Mouse (Mus musculus) liver, embryonic 14.5 days (tissue): Measurements from ENCODE around the gene March11. TPM values are rescaled to one million over a fixed set of nuclear protein-coding genes. Genes with fewer than 3 reads are reported as not detected.

Experiments
- ATAC-seq: fragments of 200-750 bp; cut with Nextera tagmentation; 2 replicates; pipeline ENCODE4 v1.8.0; 2017; ENCODE audit warnings: moderate number of reproducible peaks, mild to moderate bottlenecking, moderate library complexity; ENCODE audit not compliant: insufficient read depth
- DNase-seq, 3 experiments: peaks; one replicate each; pipeline ENCODE4 v3.0.0-alpha.2; 2012 to 2013; ENCODE audit warnings: low read depth in 3 of 3, low spot score in 3 of 3
- H3K27ac ChIP-seq: fragments of 300-500 bp; sonication (generic); 2 replicates; pipeline ENCODE4 v1.5.1; 2014; ENCODE audit warnings: moderate library complexity, mild to moderate bottlenecking, control low read depth, inconsistent platforms
- H3K27me3 ChIP-seq: fragments of 300-500 bp; sonication (generic); 2 replicates; pipeline ENCODE4 v1.6.1; 2014; ENCODE audit warnings: mild to moderate bottlenecking, low read length, moderate library complexity; ENCODE audit not compliant: control insufficient read depth, insufficient read depth
- H3K36me3 ChIP-seq: fragments of 300-500 bp; sonication (generic); replicated peaks from 2 replicates; pipeline ENCODE4 v1.6.1; 2014; ENCODE audit warnings: low read depth; ENCODE audit not compliant: control insufficient read depth, insufficient read depth
- H3K4me1 ChIP-seq, 2 experiments: fragments of 200-500 bp in 1 of 2; fragments of 300-500 bp in 1 of 2; sonication (generic) in 1 of 2; replicated peaks; 2 replicates each; pipeline ENCODE4 v1.6.1; 2012 to 2014; ENCODE audit warnings: antibody characterized with exemption in 1 of 2, inconsistent platforms in 1 of 2, low read length in 1 of 2; ENCODE audit not compliant: control insufficient read depth in 2 of 2, insufficient read depth in 2 of 2
- H3K4me2 ChIP-seq: fragments of 300-500 bp; sonication (generic); 2 replicates; pipeline ENCODE4 v1.6.1; 2014; ENCODE audit warnings: low read depth, mild to moderate bottlenecking, control low read depth, moderate library complexity
- H3K4me3 ChIP-seq, 2 experiments: fragments of 200-500 bp in 1 of 2; fragments of 300-500 bp in 1 of 2; sonication (generic) in 1 of 2; 2 replicates each; pipeline ENCODE4 v1.5.1; 2012 to 2014; ENCODE audit warnings: low read depth in 2 of 2, low read length in 2 of 2, mild to moderate bottlenecking in 2 of 2, control low read depth in 1 of 2, inconsistent platforms in 1 of 2, moderate library complexity in 1 of 2; ENCODE audit not compliant: insufficient read depth in 1 of 2
- H3K9ac ChIP-seq: fragments of 300-500 bp; sonication (generic); replicated peaks from 2 replicates; pipeline ENCODE4 v1.6.1; 2014; ENCODE audit warnings: mild to moderate bottlenecking, control low read depth, moderate library complexity
- H3K9me3 ChIP-seq: fragments of 300-500 bp; sonication (generic); 2 replicates; pipeline ENCODE4 v1.6.1; 2016; ENCODE audit warnings: low read length, mixed read lengths; ENCODE audit not compliant: control insufficient read depth
- CTCF ChIP-seq: IDR thresholded peaks from 2 replicates; pipeline ENCODE4 v1.5.1; 2016; ENCODE audit warnings: antibody characterized with exemption, low read depth, control low read depth
- EP300 ChIP-seq: IDR thresholded peaks from 2 replicates; pipeline ENCODE4 v1.6.1; 2016; ENCODE audit warnings: antibody characterized with exemption, low read depth
- WGBS: fragments of 180-500 bp; shearing (Covaris S2); extraction: QIAGEN DNeasy Blood & Tissue Kit; methylation state at CpG from one replicate; pipeline ENCODE4 v1.1.7; 2014; ENCODE audit not compliant: insufficient replicate concordance; 5-methylcytosine and 5-hydroxymethylcytosine counted together
- polyA plus RNA-seq, 2 experiments: library from polyadenylated mRNA; depleted of rRNA in 1 of 2; stranded (reverse) in 1 of 2; unstranded in 1 of 2; fragments of >200 nt; fragmentation: Nextera tagmentation in 1 of 2; extraction: Ambion mirVana in 1 of 2; gene quantifications; 2 replicates each; pipeline versions ENCODE4 v1.2.1 to v1.2.3; 2012 to 2014

Gene March11
- polyA plus RNA-seq, 2 experiments: not detected

GRCm38 (mm10) chr15:26338343-26338742 lies 29.5 kb downstream of the March11 start:
- TF ChIP-seq CTCF (no peak), EP300 (no peak)
- ATAC-seq (no peak), DNase-seq (no peak)
- 64% methylated on average over 4 of the region's 4 CpGs for WGBS
- H3K4me2 ChIP-seq: no peak overlapping the region
- H3K9ac ChIP-seq: no peak overlapping the region
- no peaks in the 10 kb centered on the region for H3K36me3 ChIP-seq
- no peak overlapping the region for H3K4me3 ChIP-seq
- H3K4me1 ChIP-seq: no peaks in the 10 kb centered on the region
- H3K9me3 ChIP-seq: no peaks in the 10 kb centered on the region
- no peak overlapping the region for H3K27ac ChIP-seq
- no peaks in the 10 kb centered on the region for H3K27me3 ChIP-seq

GRCm38 (mm10) chr15:26340490-26340889 lies 31.6 kb downstream of the March11 start:
- ATAC-seq (no peak), DNase-seq (no peak)
- H3K9ac ChIP-seq: no peak overlapping the region
- H3K4me2 ChIP-seq: no peak overlapping the region
- no peak overlapping the region for H3K27ac ChIP-seq
- 76% methylated on average over 11 of the region's 11 CpGs for WGBS
- no peaks in the 10 kb centered on the region for H3K27me3 ChIP-seq
- TF ChIP-seq CTCF (no peak), EP300 (no peak)
- no peak overlapping the region for H3K4me3 ChIP-seq
- H3K9me3 ChIP-seq: no peaks in the 10 kb centered on the region
- H3K36me3 ChIP-seq: no peaks in the 10 kb centered on the region
- H3K4me1 ChIP-seq: no peaks in the 10 kb centered on the region

DNA sequence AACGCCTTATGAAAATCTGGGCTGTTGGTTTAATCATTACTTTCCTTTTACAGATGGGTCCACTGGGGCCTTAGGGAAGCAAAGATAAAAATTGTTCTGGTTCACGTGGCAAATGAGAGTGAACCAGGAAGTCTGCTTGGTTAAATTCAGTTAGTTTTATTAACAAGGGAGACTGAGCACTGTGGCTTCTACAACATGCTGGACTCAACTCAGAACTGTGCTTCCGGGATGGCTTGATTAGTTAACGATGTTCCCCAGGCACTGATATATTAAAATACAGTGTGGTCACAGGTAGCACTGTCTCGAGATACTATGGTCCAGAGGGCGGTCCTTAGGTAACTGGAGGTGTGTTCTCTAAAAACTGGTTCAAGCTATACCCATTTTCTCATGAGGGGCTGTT lies 32.1 kb downstream of the March11 start:
- DNase-seq: no peak
- H3K9me3 ChIP-seq: no peaks in the 10 kb centered on the region
- H3K36me3 ChIP-seq: no peaks in the 10 kb centered on the region
- H3K4me1 ChIP-seq: no peaks in the 10 kb centered on the region
- H3K4me2 ChIP-seq: no peak overlapping the region
- no peak for TF ChIP-seq EP300
- TF ChIP-seq CTCF: no peak
- no peak overlapping the region for H3K9ac ChIP-seq
- 70% methylated on average over 6 of the region's 6 CpGs for WGBS
- no peaks in the 10 kb centered on the region for H3K27me3 ChIP-seq
- H3K4me3 ChIP-seq: no peak overlapping the region
- no peak overlapping the region for H3K27ac ChIP-seq
- no peak for ATAC-seq

GRCm38 (mm10) chr15:26344329-26344728 lies 35.5 kb downstream of the March11 start:
- H3K9me3 ChIP-seq: no peaks in the 10 kb centered on the region
- no peaks in the 10 kb centered on the region for H3K27me3 ChIP-seq
- 55% methylated on average over 5 of the region's 5 CpGs for WGBS
- DNase-seq (no peak), ATAC-seq (no peak)
- H3K27ac ChIP-seq: no peak overlapping the region
- no peak overlapping the region for H3K4me3 ChIP-seq
- H3K4me1 ChIP-seq: no peaks in the 10 kb centered on the region
- H3K36me3 ChIP-seq: no peaks in the 10 kb centered on the region
- TF ChIP-seq CTCF (no peak), EP300 (no peak)
- H3K9ac ChIP-seq: no peak overlapping the region
- H3K4me2 ChIP-seq: no peak overlapping the region

- no peaks in the 10 kb centered on the region for H3K4me1 ChIP-seq
- DNase-seq: no peak
- no peak overlapping the region for H3K4me2 ChIP-seq
- no peaks in the 10 kb centered on the region for H3K27me3 ChIP-seq
- H3K27ac ChIP-seq: no peak overlapping the region
- TF ChIP-seq CTCF: no peak
- no peak for TF ChIP-seq EP300
- no peaks in the 10 kb centered on the region for H3K9me3 ChIP-seq
- no peak overlapping the region for H3K4me3 ChIP-seq
- H3K36me3 ChIP-seq: no peaks in the 10 kb centered on the region
- ATAC-seq: no peak
- no peak overlapping the region for H3K9ac ChIP-seq
Observed at GRCm38 (mm10) chr15:26353656-26354055, 44.8 kb downstream of the March11 start.

DNA sequence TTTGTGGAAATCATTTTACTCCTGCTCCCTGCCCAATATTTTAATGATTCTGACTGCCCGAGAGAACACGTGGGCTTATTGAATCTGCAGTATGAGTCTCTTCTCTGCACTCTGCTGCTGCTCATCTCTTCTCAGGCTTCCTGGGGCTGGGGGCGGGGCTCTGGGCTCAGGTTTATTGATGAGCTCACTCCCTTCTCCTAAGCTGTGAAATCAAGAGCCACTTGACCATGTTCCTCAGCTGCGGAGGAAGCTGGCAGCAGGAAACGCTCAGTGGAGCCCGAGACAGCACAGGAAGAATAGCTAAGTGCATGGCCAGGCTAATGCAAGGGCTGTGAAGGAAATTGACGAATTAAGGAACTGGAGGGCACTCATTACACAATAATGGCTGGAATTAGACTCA lies 56.5 kb downstream of the March11 start:
- no peak for ATAC-seq
- no peak overlapping the region for H3K4me2 ChIP-seq
- H3K36me3 ChIP-seq: no peaks in the 10 kb centered on the region
- H3K9ac ChIP-seq: no peak overlapping the region
- H3K4me3 ChIP-seq: no peak overlapping the region
- H3K4me1 ChIP-seq: no peaks in the 10 kb centered on the region
- no peak for TF ChIP-seq CTCF
- TF ChIP-seq EP300: no peak
- 9% methylated on average over 7 of the region's 7 CpGs for WGBS
- no peaks in the 10 kb centered on the region for H3K9me3 ChIP-seq
- no peaks in the 10 kb centered on the region for H3K27me3 ChIP-seq
- no peak for DNase-seq
- H3K27ac ChIP-seq: no peak overlapping the region
